Mouse (Mus musculus): Measurements from ENCODE around the gene Ap1s1.

Ap1s1 gene

DNA sequence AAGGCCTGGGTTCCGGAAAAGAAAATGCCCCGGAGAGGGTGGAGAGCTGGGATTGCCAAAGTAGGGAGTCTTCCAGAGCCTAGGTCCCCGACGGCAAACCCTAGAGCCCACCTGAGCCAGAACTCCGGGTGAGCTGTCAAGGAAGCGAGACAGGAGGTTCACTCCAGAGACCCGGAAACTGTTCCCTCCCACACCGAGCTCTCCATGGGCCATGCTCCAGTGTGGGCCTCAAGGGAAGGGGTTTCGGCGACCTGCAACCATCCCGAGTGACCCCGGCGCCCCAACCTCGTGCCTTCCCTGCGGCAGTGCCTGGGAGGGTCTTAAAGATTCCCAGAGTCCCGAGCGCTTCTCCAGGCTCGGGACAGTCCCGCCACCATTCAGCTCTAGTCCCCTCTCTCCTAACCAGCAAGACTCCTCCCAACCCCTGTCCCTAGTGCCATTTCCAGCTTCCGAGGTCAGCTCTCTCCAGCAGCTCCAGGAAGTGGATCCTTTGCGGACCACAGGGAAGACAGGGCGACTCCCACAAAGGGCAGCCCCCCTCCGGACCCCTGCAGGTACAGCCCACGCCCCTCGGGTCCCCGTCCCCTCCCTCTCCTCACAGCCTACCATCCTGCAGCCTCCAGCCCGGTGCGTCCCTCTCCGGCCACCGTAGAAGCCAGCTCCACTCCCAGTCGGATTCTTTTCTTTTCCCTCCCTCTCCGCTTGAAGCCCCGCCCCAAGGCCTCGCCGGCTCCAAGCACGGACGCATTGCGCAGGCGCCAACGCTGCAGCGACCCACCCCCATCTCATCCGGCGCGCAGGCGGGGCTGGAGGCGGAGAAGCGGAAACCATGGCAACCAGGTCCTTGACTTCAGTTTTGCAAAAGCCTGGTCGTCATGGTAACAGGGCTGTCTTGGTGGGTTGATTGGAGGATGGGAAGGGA is at the start of gene Ap1s1:
Ap1s1 (minus strand) TSS at position 734 of the 922 bp plus-strand sequence.
- peak; percentile 97 to 99 for DNase-seq (ENCODE audit: low spot score in 2 of 2)

DNA sequence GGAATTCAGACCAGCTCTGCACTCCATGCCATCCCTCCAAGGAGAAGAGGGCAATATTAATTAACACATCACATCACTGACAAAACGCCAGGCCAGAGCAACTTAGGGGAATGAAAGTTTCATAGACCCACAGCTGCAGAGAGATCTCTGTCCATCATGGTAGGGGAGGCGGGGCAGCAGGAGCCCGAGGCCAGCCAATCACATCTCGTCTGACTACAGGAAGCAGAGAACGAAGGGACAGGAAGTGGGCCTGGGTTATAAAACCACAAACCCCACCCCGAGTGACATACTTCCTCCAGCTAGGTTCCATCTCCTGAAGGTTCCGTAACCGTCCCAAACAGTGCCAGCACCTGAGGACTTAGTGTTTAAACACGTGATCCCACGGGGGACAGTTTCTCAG is 49.2 kb upstream of the Ap1s1 start:
- DNase-seq (ENCODE audit: low spot score in 2 of 2) = no peak

DNA sequence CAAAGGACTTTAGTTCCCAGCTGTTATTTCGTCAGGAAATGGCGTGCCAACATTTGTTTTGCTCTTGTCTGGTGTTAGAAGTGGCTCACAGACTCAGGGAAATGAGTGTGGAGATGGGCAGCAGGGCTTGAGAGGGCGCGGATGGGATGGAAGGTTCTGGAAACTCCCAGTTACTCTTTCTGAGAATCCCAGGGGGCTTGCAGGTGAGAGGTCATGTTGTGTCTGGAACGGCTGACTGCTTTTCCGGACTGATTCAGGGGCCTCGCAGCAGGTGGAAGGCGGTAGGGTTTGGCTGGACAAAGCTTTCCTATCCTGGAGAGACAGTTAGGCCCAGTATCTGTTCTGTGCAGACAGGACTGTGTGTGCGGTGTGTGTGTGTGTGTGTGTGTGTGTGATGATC is 47.8 kb upstream of the Ap1s1 start:
- DNase-seq (ENCODE audit: low spot score in 2 of 2) = no peak

DNA sequence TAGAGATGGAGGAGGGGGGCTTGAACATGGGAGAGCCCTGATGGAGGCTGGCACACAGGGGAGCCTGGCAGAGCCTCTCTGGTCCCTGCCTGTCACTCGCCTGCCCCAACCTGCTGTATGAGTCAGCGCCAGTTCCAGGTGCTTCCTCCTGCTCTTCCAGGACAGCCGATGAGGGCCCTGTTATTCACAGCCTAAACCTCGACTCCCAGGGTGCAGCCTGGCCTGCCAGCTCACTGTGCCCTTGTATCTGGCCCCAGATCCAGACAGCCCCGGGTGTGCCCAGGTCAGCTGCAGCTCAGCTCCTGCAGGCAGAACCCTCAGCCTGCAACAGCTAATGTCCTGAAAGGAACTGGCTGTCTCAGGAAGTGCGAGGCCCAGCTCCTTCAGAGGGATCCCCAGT is 45.6 kb upstream of the Ap1s1 start:
- no peak for DNase-seq (ENCODE audit: low spot score in 2 of 2)

DNA sequence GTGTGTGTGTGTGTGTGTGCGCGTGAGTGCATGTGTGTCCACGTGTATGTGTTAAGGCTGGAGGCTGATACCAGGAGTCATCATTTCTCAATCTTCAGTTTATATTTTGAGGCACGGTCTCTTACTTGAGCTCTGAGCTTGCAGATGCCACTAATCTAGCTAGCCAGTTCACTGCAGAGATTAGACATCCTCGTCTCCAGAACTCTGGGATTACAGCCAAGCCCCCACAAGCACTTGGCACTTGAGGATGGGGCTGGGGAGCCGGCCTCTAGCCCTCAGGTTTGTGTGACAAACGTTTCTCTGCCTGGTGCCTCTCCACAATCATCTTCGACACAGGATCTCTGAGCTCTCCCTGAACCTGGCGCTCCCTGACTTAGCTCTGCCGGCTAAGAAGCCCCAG is 44.9 kb upstream of the Ap1s1 start:
- DNase-seq (ENCODE audit: low spot score in 2 of 2) = no peak

DNA sequence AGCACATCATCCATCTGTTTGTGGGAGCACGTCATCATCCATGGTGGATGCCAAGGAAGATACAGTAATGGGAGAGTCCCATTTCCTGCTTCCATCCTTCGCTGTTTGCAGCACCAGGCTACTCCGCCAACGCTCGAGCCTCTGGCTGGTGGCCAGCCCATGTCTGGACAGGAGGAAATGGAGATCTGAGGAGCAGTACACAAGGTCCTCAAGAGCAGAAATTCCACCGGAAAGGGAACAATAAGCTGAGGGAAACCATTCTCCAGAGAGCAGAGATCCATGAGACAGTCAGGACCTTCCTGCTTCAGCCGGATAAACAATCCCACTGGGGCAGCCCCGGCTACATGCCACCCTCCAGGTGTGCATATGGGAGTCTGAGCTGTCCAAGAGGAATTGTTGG is 41.5 kb upstream of the Ap1s1 start:
- DNase-seq (ENCODE audit: low spot score in 2 of 2) = no peak

DNA sequence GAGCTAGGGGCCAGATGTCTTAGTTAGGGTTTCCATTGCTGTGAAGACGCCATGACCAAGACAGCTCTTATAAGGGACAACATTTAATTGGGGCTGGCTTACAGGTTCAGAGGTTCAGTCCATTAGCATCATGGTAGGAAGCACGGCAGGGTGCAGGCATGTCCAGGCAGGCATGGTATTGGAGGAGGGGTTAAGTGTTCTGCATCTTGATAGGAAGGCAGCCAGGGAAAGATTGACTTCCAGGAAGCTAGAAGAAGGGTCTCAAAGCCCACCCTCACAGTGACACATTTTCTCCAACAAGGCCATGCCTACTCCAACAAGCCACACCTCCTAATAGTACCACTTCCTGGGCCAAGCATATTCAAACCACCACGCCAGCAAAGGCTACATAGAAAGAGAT is 39.8 kb upstream of the Ap1s1 start:
- no peak for DNase-seq (ENCODE audit: low spot score in 2 of 2)

DNA sequence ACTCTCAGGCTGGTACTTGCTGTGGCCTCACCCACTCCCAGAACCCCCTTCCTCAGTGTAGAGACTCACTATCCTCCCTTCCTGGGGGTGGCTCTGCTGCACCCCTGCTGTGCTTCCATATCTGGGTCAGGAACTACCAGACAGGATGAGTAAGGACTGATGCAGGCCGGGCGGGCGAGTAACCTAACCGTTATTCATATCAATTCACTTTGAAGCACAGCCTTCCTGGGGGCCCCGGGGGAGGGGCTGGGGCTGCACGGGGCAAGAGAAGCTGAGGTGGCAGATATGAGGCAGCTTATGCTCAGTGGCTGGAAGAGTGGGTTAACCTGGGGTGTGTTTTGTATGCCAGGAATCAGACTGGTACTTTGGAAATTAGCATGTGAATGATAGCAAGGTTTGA is 39.1 kb upstream of the Ap1s1 start:
- no peak for DNase-seq (ENCODE audit: low spot score in 2 of 2)

DNA sequence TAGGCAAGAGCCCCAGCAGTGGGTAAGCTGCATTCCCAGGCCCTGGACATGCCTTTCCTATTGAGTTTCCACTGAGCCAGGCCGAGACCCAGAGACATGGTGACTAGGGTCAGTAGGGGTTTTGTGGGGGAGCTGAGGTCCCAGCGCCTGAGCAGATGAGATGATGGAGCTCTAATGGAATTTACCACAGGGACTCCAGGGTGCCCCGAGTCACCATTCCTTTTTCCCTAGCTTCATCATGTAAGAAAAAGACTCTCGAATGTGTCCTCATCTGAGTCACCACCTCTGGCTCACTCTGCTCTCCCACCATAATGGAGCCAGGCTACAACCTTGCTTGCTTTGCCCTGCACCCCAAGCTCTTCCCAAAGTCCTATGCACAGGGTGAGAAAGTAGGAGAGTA is 37.1 kb upstream of the Ap1s1 start:
- DNase-seq (ENCODE audit: low spot score in 2 of 2) = no peak

DNA sequence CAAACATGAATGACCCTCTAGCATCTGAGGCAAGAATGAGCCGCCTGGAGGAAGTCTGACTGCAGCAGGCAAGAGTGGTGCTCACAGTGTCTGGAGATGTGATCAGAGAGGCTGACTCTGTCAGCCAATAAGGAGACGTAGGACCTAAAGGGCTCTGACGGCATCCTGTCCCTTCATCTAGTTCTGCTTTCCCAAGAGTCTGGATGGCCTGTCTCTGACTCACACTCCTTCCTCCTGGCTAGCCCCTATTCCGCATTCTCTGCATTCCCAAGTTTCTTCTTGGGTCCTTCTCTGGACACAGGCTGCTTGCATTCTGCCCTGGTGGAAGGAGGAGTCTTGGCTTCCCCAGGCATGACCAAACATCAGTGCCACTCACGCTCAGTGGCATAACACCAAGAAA is 33.9 kb upstream of the Ap1s1 start:
- no peak for DNase-seq (ENCODE audit: low spot score in 2 of 2)

DNA sequence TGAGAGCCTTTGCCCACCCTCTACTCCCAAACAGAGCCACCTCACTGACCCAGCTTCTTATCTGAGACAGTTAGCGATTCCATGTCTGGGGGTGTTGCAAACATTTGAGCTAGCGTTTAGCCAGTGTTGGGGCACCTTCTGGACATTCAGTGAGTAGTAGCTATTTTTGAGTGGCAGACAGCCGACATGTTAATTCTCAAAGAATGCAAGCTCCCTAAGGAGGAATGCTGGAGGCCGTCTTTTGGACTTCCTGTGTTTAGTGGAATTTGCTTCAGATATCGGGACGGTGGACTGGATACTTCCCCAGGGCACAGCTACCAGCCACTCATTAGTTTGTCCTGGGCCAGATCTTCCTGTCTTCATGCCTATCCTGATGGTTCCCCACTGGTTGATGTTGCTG is 32.7 kb upstream of the Ap1s1 start:
- DNase-seq (ENCODE audit: low spot score in 2 of 2) = no peak

DNA sequence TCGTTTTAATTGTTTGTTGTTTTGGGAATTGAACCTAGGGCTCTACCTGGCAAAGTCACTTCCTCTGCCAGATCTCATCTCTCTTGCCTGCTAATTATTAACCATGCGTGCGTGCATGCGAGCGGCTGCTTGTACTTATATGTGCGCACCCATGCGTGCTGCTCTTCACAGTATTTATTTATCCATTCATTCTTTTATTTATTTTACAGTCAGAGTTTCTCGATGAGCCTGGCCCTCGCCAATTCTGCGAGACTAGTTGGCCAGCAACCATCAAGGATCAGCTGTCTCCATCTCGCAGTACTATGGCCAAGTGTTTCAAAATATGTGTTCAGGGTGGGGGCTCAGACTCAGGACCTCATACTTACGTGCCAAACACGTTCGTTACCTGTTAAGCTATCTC is 32.1 kb upstream of the Ap1s1 start:
- no peak for DNase-seq (ENCODE audit: low spot score in 2 of 2)

DNA sequence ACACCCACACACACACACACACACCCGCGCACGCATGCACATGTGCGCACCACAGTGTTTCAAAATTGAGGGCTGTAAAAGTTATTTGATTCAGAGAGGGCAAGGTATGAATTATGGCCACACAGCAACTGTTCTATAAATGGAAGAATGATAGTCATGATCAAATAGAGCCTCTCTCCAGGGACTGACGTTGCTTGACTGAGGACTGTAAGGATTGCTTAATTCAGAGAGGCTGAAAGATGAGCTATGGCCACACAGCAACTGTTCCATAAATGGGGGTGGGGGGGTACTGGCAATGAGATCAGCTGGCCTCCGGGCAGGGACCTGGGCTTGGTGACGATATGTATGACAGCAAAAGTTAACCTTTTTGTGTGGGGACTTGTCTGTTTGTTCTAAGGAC is 31.3 kb upstream of the Ap1s1 start:
- no peak for DNase-seq (ENCODE audit: low spot score in 2 of 2)

DNA sequence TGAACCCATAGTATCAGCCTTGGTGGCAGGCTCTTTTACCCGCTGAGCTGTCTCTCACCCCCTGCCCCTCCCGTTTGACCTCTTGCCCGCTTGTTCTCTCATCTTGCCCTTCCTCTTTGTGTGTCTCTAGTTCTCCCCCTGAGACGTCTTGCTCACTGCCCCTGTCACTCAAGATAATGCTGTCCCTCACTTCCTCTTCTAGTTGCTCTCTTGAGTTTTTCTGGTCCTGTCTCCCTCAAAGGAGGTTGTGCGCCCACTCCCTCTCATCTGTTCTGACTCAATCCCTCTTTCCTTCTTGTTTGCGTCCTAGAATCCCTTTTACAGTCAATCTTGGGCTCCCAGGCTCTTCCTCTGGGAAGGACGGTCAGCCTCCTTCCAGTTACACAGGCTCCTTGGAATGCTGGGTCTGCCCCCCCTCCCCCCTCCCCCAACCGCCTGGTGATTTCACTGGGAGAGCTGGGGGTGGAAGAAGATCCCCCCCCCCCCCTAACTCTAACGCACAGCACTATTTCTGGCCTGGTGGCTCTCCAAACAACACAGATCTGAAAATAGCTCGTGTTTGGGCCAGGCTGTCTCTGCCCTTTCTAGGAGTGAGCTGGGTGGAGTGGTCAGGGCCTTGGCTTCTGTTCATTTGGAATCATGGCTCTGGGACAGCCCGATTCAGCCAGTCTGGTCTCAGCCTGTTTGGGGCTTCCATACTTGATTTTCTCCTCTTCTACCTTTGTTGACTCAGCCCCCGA is 30.4 kb upstream of the Ap1s1 start:
- DNase-seq (ENCODE audit: low spot score in 2 of 2) = no peak

DNA sequence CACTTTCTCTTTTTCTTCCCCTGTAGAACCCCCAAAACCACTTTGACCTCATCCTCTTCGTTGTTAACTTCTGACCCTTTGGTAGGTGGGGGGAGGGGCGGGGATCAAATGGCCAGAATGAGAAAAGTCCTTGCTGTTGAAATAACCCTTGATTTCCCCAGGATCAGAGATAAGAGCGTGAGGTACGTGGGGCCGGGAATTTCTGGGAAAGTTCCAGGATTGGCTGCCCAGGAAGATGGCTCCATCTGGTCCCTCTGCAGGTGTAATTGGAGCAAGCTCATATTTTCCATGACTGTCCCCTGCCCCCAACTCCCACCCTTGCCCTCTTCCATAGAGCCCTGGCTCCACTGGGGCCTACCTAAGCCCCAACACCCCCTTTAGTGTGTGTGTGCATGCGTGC is 29.8 kb upstream of the Ap1s1 start:
- no peak for DNase-seq (ENCODE audit: low spot score in 2 of 2)

DNA sequence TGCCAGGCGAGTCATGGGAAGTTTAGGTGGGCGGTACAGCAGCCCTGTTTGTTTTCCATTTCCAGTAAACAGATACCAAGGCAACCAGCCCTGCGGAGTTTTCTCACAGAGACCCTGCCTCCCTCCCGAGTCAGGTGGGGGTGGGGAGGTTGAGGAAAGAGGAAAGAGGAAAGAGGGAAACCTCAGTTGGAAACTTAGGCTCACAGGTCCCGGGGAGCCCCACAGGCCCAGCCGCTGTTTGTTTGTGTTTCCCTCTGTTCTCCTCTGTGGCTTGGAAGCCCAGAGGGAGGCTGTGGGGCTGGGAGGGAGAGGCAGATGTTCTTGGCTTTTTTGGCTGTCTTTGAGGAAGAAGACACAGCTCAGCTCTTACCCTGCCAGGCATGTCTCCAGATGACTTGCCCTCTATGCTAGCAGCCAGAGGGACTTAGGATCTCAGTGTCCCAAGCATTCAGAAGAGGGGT is 28.3 kb upstream of the Ap1s1 start:
- DNase-seq (ENCODE audit: low spot score in 2 of 2) = peak; percentile 30 to 40

DNA sequence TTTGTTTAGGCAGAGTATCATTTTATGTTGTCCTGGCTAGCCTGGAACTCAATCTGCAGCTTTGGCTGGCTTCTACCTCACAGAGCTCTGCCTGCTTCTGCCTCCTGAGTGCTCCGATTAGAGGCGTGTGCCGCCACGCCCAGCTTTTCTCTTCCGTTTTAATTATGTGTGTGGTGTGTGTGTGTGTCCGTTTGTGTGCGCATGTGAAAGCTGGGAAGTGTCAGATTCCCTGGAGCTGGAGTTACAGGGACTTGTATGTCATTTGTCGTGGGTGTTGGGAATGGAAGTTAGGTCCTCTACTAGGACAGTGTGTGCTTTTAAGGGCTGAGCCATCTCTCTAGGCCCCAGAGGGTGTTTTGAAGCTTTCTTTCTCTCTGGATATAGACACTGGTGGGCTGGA is 27.2 kb upstream of the Ap1s1 start:
- no peak for DNase-seq (ENCODE audit: low spot score in 2 of 2)

DNA sequence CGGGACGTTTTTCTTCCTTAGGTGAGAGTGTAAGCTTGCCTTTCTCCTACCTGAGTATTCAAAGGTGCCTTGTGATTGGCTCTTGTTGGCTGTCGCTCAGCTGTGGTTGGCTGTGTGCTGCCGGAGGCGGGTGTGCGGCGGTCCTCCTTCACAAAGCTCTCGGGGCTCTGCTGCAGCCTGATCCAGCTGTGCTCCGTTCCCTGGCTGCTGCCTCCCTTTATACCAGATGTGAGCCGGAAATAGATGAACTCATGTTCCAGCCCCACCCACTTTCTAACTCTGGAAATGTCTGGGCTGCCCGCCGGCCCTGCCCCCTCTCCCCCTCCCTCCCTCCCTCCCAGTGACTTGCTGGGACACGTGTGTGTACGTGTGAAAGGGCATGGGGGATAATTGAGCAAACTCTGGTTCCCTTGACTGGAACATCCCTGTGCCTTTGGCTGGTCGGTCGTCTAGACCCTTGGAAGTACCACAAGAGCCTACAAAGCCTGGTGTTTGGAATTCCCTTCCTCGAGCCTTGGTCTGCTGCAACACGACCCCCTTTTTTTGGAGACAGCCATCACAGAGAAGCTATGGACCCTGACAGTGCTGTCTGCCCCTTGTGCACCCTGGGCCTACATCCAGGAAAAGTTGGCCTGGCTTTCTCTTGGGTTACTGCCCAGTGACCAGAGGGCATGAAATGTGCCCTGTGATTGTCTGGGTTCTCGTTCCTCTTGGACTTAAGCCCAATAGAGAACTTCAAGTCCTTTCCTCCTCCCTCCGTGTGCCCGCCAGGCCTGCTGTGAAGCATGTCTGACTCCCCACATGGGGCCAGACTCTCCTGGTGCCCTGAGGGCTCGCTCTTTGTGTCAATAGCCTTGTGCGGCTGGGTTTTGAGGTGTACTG is 26.4 kb upstream of the Ap1s1 start, which contains the start of gene Serpine1:
Serpine1 (minus strand) TSS at position 190 of the 882 bp plus-strand sequence.
- peak; percentile 60 to 64 for DNase-seq (ENCODE audit: low spot score in 2 of 2)

DNA sequence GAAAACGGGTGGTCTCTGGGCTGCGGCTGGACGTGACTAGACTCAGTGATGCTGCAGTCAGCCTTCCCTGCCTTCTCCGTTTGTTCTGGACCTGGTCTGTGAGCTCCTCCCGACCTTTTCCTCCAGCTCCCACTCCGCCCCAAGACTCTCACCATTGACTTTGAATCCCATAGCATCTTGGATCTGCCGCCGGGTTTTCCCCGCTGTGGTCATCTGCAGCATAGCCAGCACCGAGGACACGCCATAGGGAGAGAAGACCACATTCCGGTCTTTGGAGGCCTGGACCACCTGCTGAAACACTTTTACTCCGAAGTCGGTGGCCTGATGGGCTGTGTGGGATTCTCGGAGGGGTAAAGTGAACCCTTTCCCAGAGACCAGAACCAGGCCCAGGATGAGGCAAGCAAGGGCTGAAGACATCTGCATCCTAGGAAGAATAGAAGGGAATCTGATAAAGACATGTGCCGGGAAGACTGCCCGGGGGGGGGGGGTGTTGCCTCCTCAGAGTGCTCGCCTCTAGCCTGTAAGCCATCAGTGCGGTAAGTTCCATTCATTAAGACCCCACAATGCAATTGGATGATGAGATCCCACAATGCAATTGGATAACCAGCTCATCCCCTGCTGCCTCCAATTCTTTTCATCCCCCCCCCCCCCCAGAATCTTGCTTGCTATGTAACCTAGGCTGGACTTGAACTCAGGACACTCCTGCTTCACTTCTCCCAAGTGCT is 25.1 kb upstream of the Ap1s1 start:
- DNase-seq (ENCODE audit: low spot score in 2 of 2) = no peak

DNA sequence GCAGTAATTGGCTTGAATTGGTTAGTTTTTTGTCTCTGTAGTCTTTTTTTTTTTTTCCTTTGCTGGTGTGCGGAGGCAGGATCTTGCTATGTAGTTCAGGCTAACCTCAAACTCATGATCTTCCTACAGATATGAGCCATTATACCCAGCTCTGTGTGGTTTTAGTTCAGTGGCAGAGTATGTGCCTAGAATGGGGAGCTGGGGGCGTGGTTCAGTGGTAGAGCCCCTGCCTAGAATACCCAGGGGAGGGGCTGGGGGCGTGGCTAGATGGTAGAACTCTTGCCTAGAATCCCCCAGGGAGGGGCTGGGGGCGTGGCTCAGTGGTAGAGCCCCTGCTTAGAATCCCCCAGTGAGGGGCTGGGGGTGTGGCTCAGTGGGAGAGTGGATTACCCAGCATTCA is 22.8 kb upstream of the Ap1s1 start:
- no peak for DNase-seq (ENCODE audit: low spot score in 2 of 2)

DNA sequence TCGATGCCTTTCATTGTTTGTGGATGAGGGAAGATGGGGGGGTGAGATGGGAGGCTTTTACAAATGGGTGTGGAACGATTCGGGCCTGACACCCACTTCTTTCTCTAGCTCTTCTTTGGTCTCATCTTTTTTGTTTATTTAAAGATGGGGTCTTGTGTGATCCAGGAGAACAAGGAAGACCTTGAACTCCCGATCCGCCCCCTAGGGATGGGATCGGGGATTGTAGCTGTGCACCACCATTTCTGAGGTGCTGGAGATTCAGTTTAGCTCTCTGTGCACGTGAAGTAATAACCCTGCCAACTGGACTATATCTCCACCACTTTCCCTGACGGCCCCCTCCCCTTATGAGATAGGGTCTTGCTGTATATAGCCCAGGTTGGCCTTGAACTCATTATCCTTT is 20.0 kb upstream of the Ap1s1 start:
- no peak for DNase-seq (ENCODE audit: low spot score in 2 of 2)
